Mouse (Mus musculus): ENCODE measurements at regions not wholly inside any gene's neighbourhood (a gene's known extent, or its start where the extent isn't known, plus 50 kb on each side); places are given as distances from the start of the nearest gene placed in this dataset.

GRCm38 (mm10) chr9:83725545-83725944, 80.5 kb downstream of the Elovl4 start:
- no peak for TF ChIP-seq CTCF (IDR thresholded peaks at IDR 0.05; ENCODE audit: borderline replicate concordance, insufficient read depth, low read length)
- no peak for TF ChIP-seq POLR2A (IDR thresholded peaks at IDR 0.05; ENCODE audit: low read depth, low read length)

Measured in embryonic fibroblast, embryonic 13.5 days (primary cell).